Mouse (Mus musculus) adipocyte (in vitro differentiated cells): ENCODE measurements at regions not wholly inside any gene's neighbourhood (a gene's known extent, or its start where the extent isn't known, plus 50 kb on each side); places are given as distances from the start of the nearest gene placed in this dataset.

Experiments used
- DNase-seq: peaks from one replicate; pipeline ENCODE4 v3.0.0-alpha.2; 2016; ENCODE audit warnings: low spot score

- no peak for DNase-seq
These were observed 284.8 kb upstream of the Kif2b start for GRCm38 (mm10) chr11:91862138-91862537.

- peak; percentile 42 for DNase-seq
These were observed 279.1 kb upstream of the Kif2b start for GRCm38 (mm10) chr11:91856473-91856872.

- no peak for DNase-seq
These were observed 253.8 kb upstream of the Kif2b start for GRCm38 (mm10) chr11:91831113-91831512.

DNA sequence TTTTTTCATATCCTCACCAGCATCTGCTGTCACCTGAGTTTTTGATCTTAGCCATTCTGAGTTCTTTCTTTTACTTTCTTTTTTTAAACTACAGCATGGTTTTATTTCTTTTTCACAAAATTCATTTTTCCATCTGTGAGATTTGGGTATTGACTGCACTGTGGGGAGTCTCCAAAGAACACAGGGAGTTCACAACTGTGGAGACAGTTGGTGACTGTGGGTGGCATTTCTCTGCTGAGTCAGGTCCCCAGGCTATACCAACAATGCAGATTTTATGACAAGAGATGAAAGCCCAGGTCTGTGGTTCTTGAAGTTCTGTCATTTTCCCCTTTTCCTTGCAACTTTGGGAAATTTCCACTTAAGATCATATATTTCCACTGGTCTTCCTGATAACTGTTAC, 243.5 kb upstream of the Kif2b start:
- DNase-seq = no peak
